Mouse (Mus musculus) hindbrain, embryonic 14.5 days (tissue): ENCODE results near the gene Aamp. TPM values are rescaled to one million over a fixed set of nuclear protein-coding genes. Genes with fewer than 3 reads are reported as not detected.

ENCODE experiments used
- ATAC-seq: fragments of 200-750 bp; cut with Nextera tagmentation; 2 replicates; pipeline ENCODE4 v1.8.0; 2017; ENCODE audit warnings: moderate number of reproducible peaks, mild to moderate bottlenecking, moderate TSS enrichment, moderate library complexity; ENCODE audit not compliant: low FRiP score
- DNase-seq: peaks from one replicate; pipeline ENCODE4 v3.0.0-alpha.2; 2015; ENCODE audit warnings: low spot score
- H3K27ac ChIP-seq: fragments of 300-500 bp; sonication (generic); 2 replicates; pipeline ENCODE4 v1.5.1; 2014; ENCODE audit warnings: mild to moderate bottlenecking, moderate library complexity
- H3K27me3 ChIP-seq: fragments of 300-500 bp; sonication (generic); 2 replicates; pipeline ENCODE4 v1.6.1; 2014; ENCODE audit warnings: mild to moderate bottlenecking, low read length, mixed read lengths; ENCODE audit not compliant: control insufficient read depth, insufficient read depth
- H3K36me3 ChIP-seq: fragments of 300-500 bp; sonication (generic); replicated peaks from 2 replicates; pipeline ENCODE4 v1.6.1; 2014; ENCODE audit not compliant: control insufficient read depth, insufficient read depth
- H3K4me1 ChIP-seq: fragments of 300-500 bp; sonication (generic); replicated peaks from 2 replicates; pipeline ENCODE4 v1.6.1; 2014; ENCODE audit warnings: antibody characterized with exemption, low read length, mixed read lengths; ENCODE audit not compliant: control insufficient read depth, insufficient read depth
- H3K4me2 ChIP-seq: fragments of 300-500 bp; sonication (generic); replicated peaks from 2 replicates; pipeline ENCODE4 v1.6.1; 2014; ENCODE audit warnings: mild to moderate bottlenecking, moderate library complexity
- H3K4me3 ChIP-seq: fragments of 300-500 bp; sonication (generic); replicated peaks from 2 replicates; pipeline ENCODE4 v1.5.1; 2014; ENCODE audit warnings: mild to moderate bottlenecking, low read length
- H3K9ac ChIP-seq: fragments of 300-500 bp; sonication (generic); 2 replicates; pipeline ENCODE4 v1.6.1; 2014
- H3K9me3 ChIP-seq: fragments of 300-500 bp; sonication (generic); 2 replicates; pipeline ENCODE4 v1.6.1; 2016; ENCODE audit warnings: low read length; ENCODE audit not compliant: control insufficient read depth
- WGBS: fragments of 180-500 bp; shearing (Covaris S2); extraction: QIAGEN DNeasy Blood & Tissue Kit; methylation state at CpG from one replicate; pipeline ENCODE4 v1.1.7; 2014; 5-methylcytosine and 5-hydroxymethylcytosine counted together
- polyA plus RNA-seq: library from polyadenylated mRNA; unstranded; fragments of >200 nt; fragmentation: Nextera tagmentation; extraction: Ambion mirVana; gene quantifications from 2 replicates; pipeline ENCODE4 v1.2.1, GENCODE M21; 2014

Gene Aamp
- polyA plus RNA-seq, 1 experiment from 2014 or later, result 188 TPM

DNA sequence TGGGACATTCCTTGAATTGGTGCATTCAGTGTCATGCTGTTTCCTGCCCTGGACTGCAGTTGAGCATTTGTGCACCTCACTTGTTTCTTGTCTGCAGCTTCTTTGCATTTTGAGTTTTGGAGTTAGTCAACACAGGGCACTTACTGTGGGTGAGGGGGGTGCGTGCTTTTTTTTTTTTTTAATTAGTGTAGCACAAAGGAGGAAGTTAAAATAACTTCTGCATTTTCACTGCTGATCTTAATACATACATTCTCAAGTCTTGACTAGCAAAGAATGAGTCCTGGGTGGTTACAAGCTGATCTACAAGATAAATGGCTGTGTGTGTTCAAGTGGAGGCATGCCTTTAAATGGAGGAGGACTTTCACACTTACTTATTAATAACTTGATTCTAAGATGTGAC lies 46.4 kb downstream of the Aamp start:
- no peak for DNase-seq
- Histone ChIP-seq H3K4me3 (peak overlapping the region; percentile 65), H3K4me1 (peaks cover 32% of the 10 kb centered on the region), H3K36me3 (no peaks in the 10 kb centered on the region), H3K27me3 (no peaks in the 10 kb centered on the region), H3K4me2 (peak overlapping the region; percentile 76), H3K9me3 (no peaks in the 10 kb centered on the region), H3K27ac (no peak overlapping the region), H3K9ac (peak overlapping the region; percentile 85; the same call in 1 of the 2 replicates)
- ATAC-seq, result no peak
- 82% methylated on average over 1 of the region's 1 CpGs for WGBS

GRCm38 (mm10) chr1:74237671-74238070 lies 46.9 kb downstream of the Aamp start:
- Histone ChIP-seq H3K4me1 (peaks cover 32% of the 10 kb centered on the region), H3K9ac (peak overlapping the region; percentile 85), H3K36me3 (no peaks in the 10 kb centered on the region), H3K4me3 (peak overlapping the region; percentile 65), H3K9me3 (no peaks in the 10 kb centered on the region), H3K4me2 (peak overlapping the region; percentile 76), H3K27me3 (no peaks in the 10 kb centered on the region), H3K27ac (no peak overlapping the region)
- ATAC-seq, result no peak
- 45% methylated on average over 5 of the region's 5 CpGs for WGBS
- DNase-seq, result no peak

DNA sequence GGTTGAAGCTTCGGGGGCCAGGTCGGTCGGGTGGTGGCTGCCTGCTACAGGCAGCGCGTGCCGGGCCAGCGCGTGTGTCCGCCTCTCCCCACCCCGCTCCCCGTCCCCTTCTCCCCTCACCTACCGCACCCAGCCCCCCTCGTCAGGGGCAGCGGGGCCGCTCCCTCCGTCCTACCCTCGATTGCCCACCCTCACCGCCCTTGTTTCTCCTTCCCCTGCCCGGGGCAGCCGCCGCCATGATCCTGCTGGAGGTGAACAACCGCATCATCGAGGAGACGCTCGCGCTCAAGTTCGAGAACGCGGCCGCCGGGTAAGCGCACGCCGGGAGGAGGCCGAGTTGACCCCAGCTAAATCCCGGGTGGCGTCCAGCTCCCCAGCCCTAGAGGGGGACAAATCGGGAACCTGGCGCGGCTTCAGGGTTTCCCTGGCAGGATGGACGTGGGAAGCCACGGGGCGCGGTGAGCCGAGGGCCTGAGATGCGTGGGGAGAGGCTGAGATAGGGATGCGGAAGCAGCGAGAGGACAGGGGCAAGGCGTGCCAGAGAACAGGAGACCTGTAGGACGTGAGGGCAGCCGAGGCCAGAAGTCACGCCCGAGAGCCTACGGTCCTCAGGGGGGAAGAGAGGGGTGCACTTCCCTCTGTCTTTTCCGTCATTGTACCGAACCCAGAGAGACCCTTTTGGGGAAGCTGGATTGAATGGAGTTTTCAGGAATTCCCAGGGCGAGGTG lies 47.8 kb downstream of the Aamp start:
- ATAC-seq, result no peak; the same call in 1 of the 2 replicates
- Histone ChIP-seq H3K4me3 (peak overlapping the region; percentile 65), H3K36me3 (no peaks in the 10 kb centered on the region), H3K9ac (peak overlapping the region; percentile 85), H3K9me3 (no peaks in the 10 kb centered on the region), H3K27ac (peak overlapping the region; percentile 73), H3K4me2 (peak overlapping the region; percentile 76), H3K27me3 (no peaks in the 10 kb centered on the region), H3K4me1 (peaks cover 32% of the 10 kb centered on the region)
- under 1% methylated on average over 39 of the region's 57 CpGs for whole genome bisulfite sequencing
- DNase-seq, result peak; percentile 28

DNA sequence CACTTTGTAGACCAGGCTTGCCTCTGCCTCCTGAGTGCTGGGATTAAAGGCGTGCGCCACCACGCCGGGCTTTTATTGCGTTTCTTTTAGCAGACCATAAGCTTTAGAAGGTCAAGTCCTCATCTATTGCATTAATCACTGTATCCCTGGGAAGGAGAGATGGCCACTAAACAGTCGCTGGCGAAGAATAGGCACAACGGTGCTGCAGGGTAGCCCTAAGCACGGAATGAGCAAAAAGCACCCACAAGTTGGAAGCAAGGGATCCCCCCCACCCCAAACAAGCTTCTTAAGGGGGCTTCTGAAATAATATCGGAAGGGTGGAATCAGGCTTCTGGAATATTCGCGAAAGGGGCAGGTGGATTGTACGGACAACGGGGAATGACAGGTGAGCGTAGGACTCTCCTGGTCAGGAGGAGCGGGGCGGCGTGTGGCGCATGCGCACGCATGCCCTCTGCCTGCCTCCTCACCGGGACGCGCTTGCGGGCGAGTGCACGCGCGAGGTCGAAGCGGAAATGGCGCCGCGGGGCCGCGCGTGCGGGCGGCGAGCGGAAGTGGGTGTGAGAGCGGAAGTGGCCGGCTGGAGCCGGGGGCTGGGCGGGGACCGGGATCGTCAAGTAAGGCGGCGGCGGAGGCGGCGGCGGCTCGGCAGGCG lies 48.5 kb downstream of the Aamp start, which contains the start of gene Arpc2:
Arpc2 (plus strand) TSS at position 147 of the 652 bp plus-strand sequence.
- H3K27me3 ChIP-seq, result no peaks in the 10 kb centered on the region
- ATAC-seq, result peak; percentile 94
- peak within 1 kb of the TSS; percentile 85 for H3K9ac ChIP-seq
- peak within 1 kb of the TSS; percentile 86 for H3K27ac ChIP-seq
- peak within 1 kb of the TSS; percentile 65 for H3K4me3 ChIP-seq
- no peaks in the 10 kb centered on the region for H3K9me3 ChIP-seq
- H3K4me2 ChIP-seq, result peak within 1 kb of the TSS; percentile 76
- H3K36me3 ChIP-seq, result no peaks in the 10 kb centered on the region
- peaks cover 32% of the 10 kb centered on the region for H3K4me1 ChIP-seq
- DNase-seq, result peak; percentile 98
- 2% methylated on average over 47 of the region's 55 CpGs for WGBS

- no peak for ATAC-seq
- Histone ChIP-seq H3K36me3 (no peaks in the 10 kb centered on the region), H3K4me1 (no peaks in the 10 kb centered on the region), H3K4me2 (no peak overlapping the region), H3K27ac (no peak overlapping the region), H3K9me3 (no peaks in the 10 kb centered on the region), H3K9ac (no peak overlapping the region), H3K27me3 (no peaks in the 10 kb centered on the region), H3K4me3 (no peak overlapping the region)
- WGBS, result no CpG with 5 or more reads among the region's 1 CpGs
- DNase-seq, result no peak
Measured at GRCm38 (mm10) chr1:74230992-74231391, 53.5 kb downstream of the Aamp start.

DNA sequence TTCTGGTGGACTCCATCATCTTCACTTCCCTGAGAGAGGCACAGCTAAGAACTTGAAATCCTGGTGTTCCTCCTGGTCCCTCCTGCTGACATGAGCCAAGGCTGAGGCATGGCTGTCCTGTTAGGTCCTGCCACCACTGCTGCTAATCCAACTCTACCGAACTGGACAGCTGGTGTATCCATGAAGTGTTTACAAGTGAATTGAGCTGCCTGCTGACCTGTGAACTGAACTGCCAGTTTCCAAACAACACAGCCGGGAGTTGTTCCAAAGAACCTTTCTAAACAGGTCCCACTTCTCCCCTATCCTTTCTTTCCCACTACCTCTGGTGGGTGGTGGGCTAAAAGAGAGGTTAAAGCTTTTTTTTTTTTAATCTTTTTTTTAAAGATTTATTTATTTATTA lies 54.6 kb downstream of the Aamp start:
- no peaks in the 10 kb centered on the region for H3K36me3 ChIP-seq
- ATAC-seq, result no peak
- whole genome bisulfite sequencing, result 82% methylated on average over 2 of the region's 2 CpGs

More for the DNA sequence above, 54.6 kb downstream of the Aamp start:
- H3K27me3 ChIP-seq, result no peaks in the 10 kb centered on the region
- H3K27ac ChIP-seq, result no peak overlapping the region
- no peak overlapping the region for H3K9ac ChIP-seq
- H3K9me3 ChIP-seq, result no peaks in the 10 kb centered on the region
- no peak for DNase-seq
- no peak overlapping the region for H3K4me2 ChIP-seq
- H3K4me1 ChIP-seq, result no peaks in the 10 kb centered on the region
- H3K4me3 ChIP-seq, result no peak overlapping the region

Other genes starting within 250 kb of the Aamp start
- 15.1 and 15.5 TPM in 2 replicates for gene Tns1, start 160.3 kb downstream of the Aamp start, polyA plus RNA-seq
- 0.26 and 0.43 TPM in 2 replicates for gene Rufy4, start 159.2 kb downstream of the Aamp start, polyA plus RNA-seq
- 0.11 TPM in 1 of 2 replicates, not detected in the other for gene Cxcr2, start 130.7 kb downstream of the Aamp start, polyA plus RNA-seq
- not detected in 2 replicates for gene Cxcr1, start 90.1 kb downstream of the Aamp start, polyA plus RNA-seq
- 324 and 329 TPM in 2 replicates for gene Arpc2, start 48.7 kb downstream of the Aamp start, polyA plus RNA-seq
- gene Gpbar1, start 6.2 kb downstream of the Aamp start, polyA plus RNA-seq, result 0.19 TPM in 1 of 2 replicates, not detected in the other
- gene Pnkd, start 192 bp upstream of the Aamp start, polyA plus RNA-seq, result 146 and 149 TPM in 2 replicates
- gene Tmbim1, start 20.9 kb upstream of the Aamp start, polyA plus RNA-seq, result 8.0 TPM in 2 replicates
- gene Catip, start 77.4 kb upstream of the Aamp start, polyA plus RNA-seq, result 1.2 and 1.7 TPM in 2 replicates
- 2.7 and 2.9 TPM in 2 replicates for gene Slc11a1, start 90.5 kb upstream of the Aamp start, polyA plus RNA-seq
- 20.3 and 20.8 TPM in 2 replicates for gene Ctdsp1, start 106.8 kb upstream of the Aamp start, polyA plus RNA-seq
- 0.16 and 0.34 TPM in 2 replicates for gene Vil1, start 124.6 kb upstream of the Aamp start, polyA plus RNA-seq
- 48.3 and 51.4 TPM in 2 replicates for gene Cnot9, start 221.3 kb upstream of the Aamp start, polyA plus RNA-seq